Mouse (Mus musculus): ENCODE measurements around the gene Abhd8.
A peak's percentile ranks its signal among the peaks of the same experiment; 100 is the strongest.
"Not testable (repeated sequence)": the region's sequence is repeated elsewhere in the genome, so short reads cannot be mapped to it uniquely, and the experiment has no call there.

Abhd8 gene

GRCm38 (mm10) chr8:71457659-71458270 lies 5.7 kb downstream of the Abhd8 start:
- no peak for DNase-seq

DNA sequence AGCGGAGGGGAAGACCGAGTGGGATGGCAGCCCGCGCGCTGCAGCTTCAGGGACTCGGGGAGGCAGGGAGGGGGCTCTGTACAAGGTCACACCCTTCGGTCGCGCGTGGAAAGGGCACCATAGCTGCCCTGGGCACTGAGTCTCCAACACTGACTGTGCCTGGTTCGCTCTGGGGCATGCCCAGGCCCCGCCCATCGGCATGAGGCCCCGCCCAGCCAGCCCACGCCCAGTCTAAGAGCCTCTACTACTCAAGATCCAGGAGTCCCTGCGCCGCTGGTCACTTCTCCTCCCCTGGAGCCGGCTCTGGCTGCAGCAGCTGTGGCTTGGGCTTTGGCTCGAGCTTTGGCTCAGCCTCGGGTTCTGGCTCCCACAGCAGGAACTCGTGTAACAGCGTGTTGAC lies 6.5 kb downstream of the Abhd8 start:
- no peak for DNase-seq

- DNase-seq, result no peak
These were observed 8.8 kb downstream of the Abhd8 start for GRCm38 (mm10) chr8:71454668-71455067.

DNA sequence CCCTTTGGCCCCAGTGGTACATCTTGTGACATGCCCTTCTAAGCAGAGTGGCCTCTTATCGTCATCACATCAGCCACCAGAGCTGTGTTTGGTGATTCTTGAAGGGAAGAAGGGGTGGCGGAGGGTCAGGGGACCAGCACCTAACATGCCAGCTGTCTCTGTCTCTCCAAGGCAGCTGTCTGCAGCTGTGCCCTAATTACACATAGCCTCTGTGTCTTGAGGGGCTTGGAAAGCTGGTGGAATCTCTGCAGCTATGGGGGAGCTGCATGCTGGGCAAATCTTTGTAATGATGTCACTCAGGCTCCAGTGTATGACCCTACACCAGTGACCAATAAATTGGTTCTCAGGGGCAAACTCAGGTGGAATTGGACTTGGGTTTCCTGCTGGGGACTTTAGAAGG lies 10.8 kb downstream of the Abhd8 start:
- DNase-seq, result no peak

DNA sequence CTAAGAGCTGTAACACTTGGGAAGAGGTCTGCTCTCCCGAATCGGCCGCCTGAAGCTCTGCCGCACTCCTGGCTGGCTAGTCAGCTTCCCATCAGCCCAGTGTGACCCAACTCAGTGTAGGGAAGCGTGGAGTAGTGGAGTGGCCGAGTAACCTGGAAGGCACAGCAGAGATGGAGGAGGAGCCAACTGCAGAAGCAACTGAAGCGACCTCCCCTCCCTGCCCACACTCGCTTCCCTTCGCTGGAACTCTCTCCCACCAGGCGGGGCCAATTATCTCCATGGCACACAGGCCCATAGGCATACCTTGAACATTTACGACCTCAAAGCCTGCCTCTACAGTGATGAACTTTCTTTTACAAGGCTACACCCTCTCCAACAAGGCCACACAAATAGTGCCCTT lies 11.7 kb downstream of the Abhd8 start:
- DNase-seq, result no peak

DNA sequence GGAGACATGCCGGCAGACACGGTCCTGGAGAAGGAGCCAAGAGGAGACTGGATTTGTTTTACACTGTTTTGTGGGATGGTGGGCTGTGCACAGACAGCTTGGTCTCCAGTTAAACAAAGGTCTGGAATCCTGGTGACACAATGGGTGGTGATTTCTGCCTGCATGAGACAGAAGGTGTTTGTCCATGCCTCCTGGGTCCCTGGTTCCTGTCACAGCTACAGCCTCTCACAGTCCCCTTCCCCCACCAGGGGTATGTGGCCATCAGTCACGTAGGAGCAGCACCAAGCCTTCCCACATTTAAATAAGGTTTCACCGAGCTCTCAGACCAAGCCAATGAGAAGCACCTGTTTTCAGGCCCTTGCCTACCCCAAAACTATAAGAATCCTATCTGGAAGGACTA lies 12.1 kb downstream of the Abhd8 start:
- DNase-seq, result no peak

DNA sequence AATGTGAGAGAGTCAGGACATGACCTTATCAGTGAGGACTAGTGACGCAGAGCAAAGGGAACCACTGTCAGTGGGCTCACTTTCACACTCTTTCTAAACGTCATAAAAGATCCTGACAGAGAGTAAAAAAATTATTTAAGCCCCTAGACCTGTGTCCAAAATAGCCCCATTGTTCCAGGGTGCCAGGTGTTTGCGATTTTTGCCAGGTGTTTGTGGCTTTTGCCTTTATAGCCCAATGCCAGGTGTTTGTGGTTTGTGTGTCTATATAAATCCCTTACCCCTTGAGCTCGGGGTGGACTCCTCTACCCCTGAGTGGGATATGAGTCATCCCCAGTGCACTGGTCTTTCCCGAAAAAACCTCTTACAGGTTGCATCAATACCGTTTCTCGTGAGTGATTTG lies 18.4 kb downstream of the Abhd8 start:
- no peak for DNase-seq

GRCm38 (mm10) chr8:71441404-71441803 lies 22.1 kb downstream of the Abhd8 start:
- peak; percentile 27 for DNase-seq

DNA sequence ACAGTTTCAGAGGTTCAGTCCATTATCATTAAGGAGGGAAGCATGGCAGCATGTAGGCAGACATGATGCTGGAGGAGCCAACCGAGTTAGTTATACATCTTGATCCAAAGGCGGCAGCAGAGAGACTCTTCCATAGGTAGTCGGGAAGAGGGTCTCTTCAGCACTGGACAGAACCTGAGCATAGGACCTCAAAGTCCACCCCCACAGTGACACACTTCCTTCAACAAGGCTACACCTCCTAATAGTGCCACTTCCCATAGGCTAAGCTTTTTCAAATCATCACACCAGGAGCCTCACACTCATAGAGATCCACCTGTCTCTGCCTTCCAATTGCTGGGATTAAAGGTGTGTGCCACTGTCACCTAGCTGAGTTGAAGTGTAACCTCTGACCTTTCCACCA lies 26.4 kb downstream of the Abhd8 start:
- no peak for DNase-seq

DNA sequence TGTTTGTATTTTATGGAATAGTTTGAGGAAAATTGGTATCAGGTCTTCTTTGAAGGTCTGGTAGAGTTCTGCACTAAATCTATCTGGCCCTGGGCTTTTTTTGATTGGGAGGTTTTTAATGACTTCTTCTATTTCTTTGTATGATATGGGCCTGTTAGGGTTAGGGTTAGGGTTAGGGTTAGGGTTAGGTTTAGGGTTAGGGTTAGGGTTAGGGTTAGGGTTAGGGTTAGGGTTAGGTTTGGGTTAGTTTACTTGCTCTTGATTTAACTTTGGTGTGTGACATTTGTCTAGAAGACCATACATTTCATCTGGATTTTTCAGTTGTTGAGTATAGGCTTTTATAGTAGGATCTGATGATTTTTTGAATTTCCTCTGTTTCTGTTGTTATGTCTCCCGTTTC lies 30.5 kb downstream of the Abhd8 start:
- DNase-seq, result not testable (repeated sequence)

DNA sequence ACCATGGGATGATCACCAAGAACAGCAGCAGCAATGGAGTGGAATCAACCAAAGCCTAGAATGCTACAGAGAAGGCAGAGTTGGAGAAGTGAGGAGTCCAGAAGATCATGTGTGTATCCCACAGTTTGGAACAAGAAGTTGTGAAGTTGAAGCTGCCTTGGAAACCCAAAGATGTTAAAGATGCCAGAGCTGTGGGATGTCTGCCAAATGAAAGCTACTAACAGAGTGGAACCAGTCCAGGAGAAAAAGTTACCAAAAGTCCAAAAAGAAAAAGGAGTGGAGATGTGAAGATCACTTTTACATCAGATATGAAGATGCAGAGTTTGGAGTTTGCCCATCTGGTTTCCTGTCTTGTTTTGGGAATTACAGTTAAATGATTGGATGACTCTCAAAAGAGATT lies 41.3 kb downstream of the Abhd8 start:
- no peak for DNase-seq

DNA sequence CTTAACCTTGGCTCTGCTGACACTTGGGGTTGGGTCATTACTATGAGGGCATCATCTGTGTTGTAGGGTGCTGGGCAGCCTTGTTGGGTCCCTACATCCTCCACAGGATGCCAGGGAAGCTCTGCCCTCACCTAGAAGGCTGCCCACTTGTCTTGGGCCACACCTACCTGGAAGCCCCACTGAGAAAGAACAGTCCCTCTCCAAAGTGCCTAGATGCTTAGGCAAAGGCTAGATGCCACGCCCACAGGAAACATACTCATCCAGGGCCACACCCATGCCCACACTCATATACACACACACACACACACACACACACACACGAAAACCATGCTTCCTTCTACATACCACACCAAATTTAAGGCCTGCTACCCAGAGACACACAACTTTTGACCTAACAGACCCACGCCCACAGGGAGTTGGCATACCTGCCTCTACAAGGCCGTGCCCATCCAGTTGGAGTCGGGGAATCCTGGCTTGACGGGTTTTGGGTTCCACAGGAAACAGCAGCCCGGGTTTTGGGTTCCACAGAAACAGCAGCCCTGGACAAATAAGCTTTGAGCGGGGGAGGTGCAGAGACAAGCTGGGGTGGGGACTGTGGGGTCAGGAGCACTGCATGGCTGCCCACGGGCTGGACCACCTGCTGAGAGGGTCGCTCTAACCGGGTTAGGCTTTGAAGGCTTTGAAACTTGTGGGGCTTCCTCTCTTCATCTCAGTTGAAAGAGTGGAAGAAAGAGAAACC lies 51.8 kb downstream of the Abhd8 start:
- no peak for DNase-seq

DNA sequence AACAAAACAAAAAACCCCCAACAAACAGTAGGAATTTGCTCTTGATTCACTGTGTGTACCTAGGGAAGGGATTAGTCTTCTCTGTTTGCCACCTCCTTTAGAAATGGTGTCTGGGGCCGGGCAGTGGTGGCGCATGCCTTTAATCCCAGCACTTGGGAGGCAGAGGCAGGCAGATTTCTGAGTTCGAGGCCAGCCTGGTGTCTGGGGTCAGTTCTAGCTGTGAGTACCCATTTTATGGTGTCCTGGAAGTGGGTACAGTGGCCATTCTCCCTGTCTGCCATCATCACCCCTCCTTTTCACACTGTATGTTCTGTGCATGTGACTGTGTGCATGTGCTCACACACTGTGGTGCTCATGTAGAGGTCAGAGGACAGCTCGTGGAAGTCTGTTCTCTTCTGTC lies 55.2 kb downstream of the Abhd8 start:
- DNase-seq, result no peak

- DNase-seq, result no peak
These were observed 56.0 kb downstream of the Abhd8 start for GRCm38 (mm10) chr8:71407441-71407840.

Measured in kidney, adult 8-10 months (tissue).